Mouse (Mus musculus) small intestine, adult 2 months (tissue): Measurements from ENCODE around the gene Xrcc5.

Experiments used
- CTCF ChIP-seq: fragments of 200-500 bp; IDR thresholded peaks from 2 replicates; pipeline ENCODE4 v1.5.1; 2012; ENCODE audit warnings: low read depth, mild to moderate bottlenecking, control low read depth, inconsistent platforms, low read length, moderate library complexity, mixed read lengths; ENCODE audit not compliant: insufficient replicate concordance, insufficient read length; ENCODE audit errors: extremely low read depth
- POLR2A ChIP-seq: fragments of 200-500 bp; IDR thresholded peaks from 2 replicates; pipeline ENCODE4 v1.6.1; 2012; ENCODE audit warnings: low read depth, mild to moderate bottlenecking, control low read depth, inconsistent platforms, low read length, moderate library complexity

- TF ChIP-seq CTCF (no peak), POLR2A (no peak)
These were observed 52.2 kb downstream of the Xrcc5 start for GRCm38 (mm10) chr1:72359462-72359861.
